In genomic region chr15:82145408-82145807, GRCm38 (mm10) we compare ENCODE assay signal across 8 mouse cellular contexts. TPM values are rescaled to one million over a fixed set of nuclear protein-coding genes. Genes with fewer than 3 reads are reported as not detected.
A peak's percentile ranks its signal among the peaks of the same experiment; 100 is the strongest.
DNase-seq lines count a peak whose midpoint lies in the region; ATAC-seq and TF ChIP-seq lines count a peak whose summit lies in the region.

No protein-coding gene starts in this region.

- DNase-seq in heart, adult 2 months: no peak
- peak; percentile 86 for DNase-seq in R1 (ENCODE audit: low read depth, low spot score)
- no peak for DNase-seq in hindbrain, embryonic 11.5 days (ENCODE audit: low spot score)
- no peak for DNase-seq in gastrocnemius, postnatal 14 days
- no peak for DNase-seq in embryo, embryonic 10.5 days (ENCODE audit: low spot score)
- DNase-seq in layer of hippocampus, adult 11-12 months (ENCODE audit: low spot score): no peak

- H3K4me2 ChIP-seq in heart, embryonic 16.5 days (ENCODE audit: low read depth, low read length): no peak overlapping the region
- H3K4me2 ChIP-seq in hindbrain, embryonic 11.5 days (replicated peaks; ENCODE audit: low read depth, low read length): no peak overlapping the region
- no peak overlapping the region for H3K4me2 ChIP-seq in midbrain, embryonic 12.5 days (replicated peaks)

- no peak for TF ChIP-seq POLR2A in heart, adult 2 months (IDR thresholded peaks at IDR 0.05; ENCODE audit: insufficient read depth, low read depth, low read length)

- no peaks in the 10 kb centered on the region for H3K27me3 ChIP-seq in heart, embryonic 16.5 days (ENCODE audit: control insufficient read depth, insufficient read depth, low read length)
- H3K27me3 ChIP-seq in heart, adult 2 months (ENCODE audit: control insufficient read depth, insufficient read depth, low read length): no peaks in the 10 kb centered on the region
- no peaks in the 10 kb centered on the region for H3K27me3 ChIP-seq in hindbrain, embryonic 11.5 days (ENCODE audit: control insufficient read depth, insufficient read depth, low read length)
- no peaks in the 10 kb centered on the region for H3K27me3 ChIP-seq in midbrain, embryonic 12.5 days

- TF ChIP-seq EP300 in heart, adult 2 months (IDR thresholded peaks at IDR 0.05; ENCODE audit: insufficient read depth, low read depth, low read length): no peak

- no peak overlapping the region for H3K4me3 ChIP-seq in heart, embryonic 16.5 days (ENCODE audit: low read length)
- no peak overlapping the region for H3K4me3 ChIP-seq in heart, adult 2 months
- no peak overlapping the region for H3K4me3 ChIP-seq in hindbrain, embryonic 11.5 days (ENCODE audit: low read depth, low read length)
- no peak overlapping the region for H3K4me3 ChIP-seq in midbrain, embryonic 12.5 days

- no peaks in the 10 kb centered on the region for H3K36me3 ChIP-seq in heart, embryonic 16.5 days (ENCODE audit: control insufficient read depth, insufficient read depth)
- no peaks in the 10 kb centered on the region for H3K36me3 ChIP-seq in heart, adult 2 months (ENCODE audit: control insufficient read depth, insufficient read depth, low read length)
- peaks cover 3% of the 10 kb centered on the region; the same call in 1 of the 2 replicates for H3K36me3 ChIP-seq in hindbrain, embryonic 11.5 days (ENCODE audit: control insufficient read depth, insufficient read depth, low read length)
- peaks cover 6% of the 10 kb centered on the region; the same call in 1 of the 2 replicates for H3K36me3 ChIP-seq in midbrain, embryonic 12.5 days

- ATAC-seq in heart, embryonic 16.5 days (replicated peaks; ENCODE audit: extremely low read depth, insufficient read depth, low FRiP score): no peak
- no peak for ATAC-seq in hindbrain, embryonic 11.5 days (ENCODE audit: low FRiP score)
- ATAC-seq in midbrain, embryonic 12.5 days (ENCODE audit: low FRiP score, low read depth): no peak

- 28% methylated on average over 2 of the region's 2 CpGs for WGBS in heart, embryonic 16.5 days
- 23% methylated on average over 2 of the region's 2 CpGs for WGBS in heart, adult 2 months
- WGBS in hindbrain, embryonic 11.5 days: 59% methylated on average over 2 of the region's 2 CpGs
- 47% methylated on average over 2 of the region's 2 CpGs for WGBS in midbrain, embryonic 12.5 days

- no peak overlapping the region for H3K9ac ChIP-seq in heart, embryonic 16.5 days (ENCODE audit: low read length)
- H3K9ac ChIP-seq in heart, adult 2 months (ENCODE audit: low read depth, low read length): no peak overlapping the region
- H3K9ac ChIP-seq in hindbrain, embryonic 11.5 days (ENCODE audit: low read depth, low read length): no peak overlapping the region
- H3K9ac ChIP-seq in midbrain, embryonic 12.5 days (replicated peaks): no peak overlapping the region

- H3K4me1 ChIP-seq in heart, embryonic 16.5 days (ENCODE audit: control insufficient read depth, insufficient read depth, low read length): peaks cover 36% of the 10 kb centered on the region
- peaks cover 5% of the 10 kb centered on the region for H3K4me1 ChIP-seq in heart, adult 2 months (ENCODE audit: control insufficient read depth, insufficient read depth, low read length)
- H3K4me1 ChIP-seq in hindbrain, embryonic 11.5 days (replicated peaks; ENCODE audit: control insufficient read depth, insufficient read depth, low read length): 0 out of 2 replicates have a peak, but pooled peaks cover 2% of the 10 kb centered on the region
- peaks cover 48% of the 10 kb centered on the region for H3K4me1 ChIP-seq in midbrain, embryonic 12.5 days

- TF ChIP-seq CTCF in heart, adult 2 months (IDR thresholded peaks at IDR 0.05): no peak

- intact Hi-C loops in heart, adult 2 months (cut with DNase I): loop anchor here (5.0 kb wide), 1 partner anchor 202 kb away; no protein-coding TSS in a partner anchor
- intact Hi-C loops in gastrocnemius, postnatal 14 days (cut with DNase I; ENCODE audit: low total_unique reads): no loop called here

- H3K9me3 ChIP-seq in heart, embryonic 16.5 days (replicated peaks; ENCODE audit: control insufficient read depth, low read length): no peaks in the 10 kb centered on the region
- no peaks in the 10 kb centered on the region for H3K9me3 ChIP-seq in hindbrain, embryonic 11.5 days (ENCODE audit: control insufficient read depth, low read length)
- H3K9me3 ChIP-seq in midbrain, embryonic 12.5 days: no peaks in the 10 kb centered on the region

- peak overlapping the region; percentile 92 for H3K27ac ChIP-seq in heart, embryonic 16.5 days (ENCODE audit: low read length)
- H3K27ac ChIP-seq in heart, adult 2 months: no peak overlapping the region
- H3K27ac ChIP-seq in hindbrain, embryonic 11.5 days (ENCODE audit: low read depth, low read length): peak overlapping the region; percentile 90
- peak overlapping the region; percentile 95 for H3K27ac ChIP-seq in midbrain, embryonic 12.5 days (replicated peaks)

- H3K79me2 ChIP-seq in heart, adult 2 months (replicated peaks; ENCODE audit: control insufficient read depth, insufficient read depth, low read length): peaks cover 3% of the 10 kb centered on the region; the same call in 1 of the 2 replicates

RNA-seq across cellular contexts. Expression of gene Srebf2, which starts 1.6 kb away (rescaled TPM):
- 91.6 and 92.0 TPM in 2 replicates for polyA plus RNA-seq in heart, embryonic 16.5 days (2015; fragmentation: Nextera tagmentation; extraction: Ambion mirVana)
- total RNA-seq in heart, adult 2 months (2021): 10 to 100 TPM; 22.4 to 24.2 TPM
- polyA plus RNA-seq in heart, adult 2 months (2012; rRNA removed): 33.3 and 45.3 TPM in 2 replicates
- 143 and 144 TPM in 2 replicates for polyA plus RNA-seq in hindbrain, embryonic 11.5 days (2014; fragmentation: Nextera tagmentation; extraction: Ambion mirVana)
- polyA plus RNA-seq in midbrain, embryonic 12.5 days (2016; fragmentation: Nextera tagmentation; extraction: Ambion mirVana): 274 and 276 TPM in 2 replicates
- 10 to 100 TPM; 13.7 to 22.9 TPM for total RNA-seq in gastrocnemius, postnatal 14 days (2021)

RNA-seq across cellular contexts. Expression of gene Ccdc134, which starts 17.7 kb away (rescaled TPM):
- 9.9 and 11.7 TPM in 2 replicates for polyA plus RNA-seq in heart, embryonic 16.5 days (2015; fragmentation: Nextera tagmentation; extraction: Ambion mirVana)
- total RNA-seq in heart, adult 2 months (2021): 1 to 10 TPM; 3.9 to 4.0 TPM
- polyA plus RNA-seq in heart, adult 2 months (2012; rRNA removed): 4.8 and 6.6 TPM in 2 replicates
- 17.0 and 17.2 TPM in 2 replicates for polyA plus RNA-seq in hindbrain, embryonic 11.5 days (2014; fragmentation: Nextera tagmentation; extraction: Ambion mirVana)
- polyA plus RNA-seq in midbrain, embryonic 12.5 days (2016; fragmentation: Nextera tagmentation; extraction: Ambion mirVana): 17.3 and 18.3 TPM in 2 replicates
- 10 to 100 TPM; 18.5 to 18.7 TPM for total RNA-seq in gastrocnemius, postnatal 14 days (2021)
